Mouse (Mus musculus) heart, adult 11 months (tissue): ENCODE measurements around the gene Wdr18.

Experiments
- DNase-seq: peaks from one replicate; pipeline ENCODE4 v3.0.0; 2022

Gene Wdr18

DNA sequence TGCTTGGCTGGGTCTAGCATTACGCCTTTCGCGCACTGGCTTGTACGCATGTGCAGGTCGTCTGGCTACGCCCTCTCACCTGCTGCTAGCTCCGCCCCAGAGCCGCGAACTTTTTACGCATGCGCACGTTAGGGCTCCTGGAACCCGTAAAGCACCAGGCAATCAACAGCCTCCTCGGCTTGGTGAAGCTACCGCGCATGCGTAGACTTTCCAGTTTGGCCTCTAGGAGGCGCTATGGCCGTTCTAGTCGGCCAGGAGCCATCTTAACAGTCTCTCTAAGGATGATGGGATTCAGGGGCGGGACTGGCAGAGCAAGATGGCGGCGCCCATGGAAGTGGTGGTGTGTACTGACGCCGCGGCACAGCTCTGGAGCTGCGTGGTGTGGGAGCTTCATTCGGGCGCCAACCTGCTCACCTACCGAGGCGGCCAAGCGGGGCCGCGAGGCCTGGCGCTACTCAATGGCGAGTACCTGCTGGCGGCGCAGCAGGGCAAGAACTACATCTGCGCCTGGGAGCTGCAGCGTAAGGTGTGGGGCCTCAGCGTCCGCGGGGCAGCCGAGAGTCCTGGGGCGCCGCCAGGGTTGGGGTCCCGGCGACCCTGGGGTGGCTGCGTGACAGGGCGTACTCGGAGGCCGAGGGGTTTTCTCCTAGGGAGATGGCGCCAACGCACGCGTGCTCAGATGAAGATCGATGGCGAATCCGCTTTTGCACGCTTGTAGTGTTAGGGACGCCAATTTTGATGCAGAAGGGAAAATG lies at the start of gene Wdr18:
Gene Wdr18, plus strand, starts transcription at position 306 of the 755 bp plus-strand sequence.
- DNase-seq: peak; percentile 100

GRCm38 (mm10) chr10:79910556-79910955 lies 49.4 kb upstream of the Wdr18 start, which contains the start of gene Gm26602:
Gene Gm26602, plus strand, starts transcription at chr10:79910856.
- DNase-seq: no peak

GRCm38 (mm10) chr10:79912412-79912811 lies 47.5 kb upstream of the Wdr18 start:
- no peak for DNase-seq

DNA sequence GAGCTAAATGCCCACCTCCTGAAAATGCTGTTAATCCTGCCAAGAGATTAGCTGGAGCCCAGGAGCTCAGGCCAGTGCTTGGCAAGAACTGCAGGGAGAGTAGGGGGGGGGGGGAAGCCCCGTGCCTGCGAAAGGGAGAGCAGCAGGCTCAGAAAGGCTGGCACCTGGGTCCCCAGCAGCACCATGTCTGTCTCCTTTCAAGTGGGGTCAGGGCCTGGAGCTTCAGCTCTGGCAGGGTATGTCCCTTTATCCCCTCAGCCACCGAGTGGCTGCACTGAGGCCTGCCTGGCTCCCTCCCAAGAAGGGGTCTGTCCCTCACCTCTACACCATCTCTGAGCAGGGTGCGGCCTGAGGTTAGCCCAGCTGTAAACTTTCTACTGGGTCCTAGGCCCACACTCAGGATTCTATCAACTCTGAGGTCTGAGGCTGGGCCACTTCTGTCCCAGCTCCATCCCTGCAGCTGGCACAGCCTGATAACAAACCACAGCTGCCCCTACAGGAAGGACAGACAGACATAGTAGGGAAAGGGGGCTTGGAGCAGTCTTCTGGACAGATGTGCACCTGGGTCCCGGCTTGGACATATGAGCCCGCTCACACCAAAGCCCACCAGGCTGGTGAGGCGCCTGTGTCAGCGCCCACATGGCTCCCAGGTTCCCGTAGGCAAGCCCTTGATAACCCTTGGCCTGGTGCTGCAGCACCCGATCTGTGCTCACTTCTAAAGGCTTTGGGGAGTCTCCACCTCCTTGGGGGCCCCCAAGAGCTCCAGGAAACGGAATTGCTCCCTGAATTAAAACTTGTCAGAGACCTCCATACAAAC lies 45.6 kb upstream of the Wdr18 start:
- DNase-seq: no peak

DNA sequence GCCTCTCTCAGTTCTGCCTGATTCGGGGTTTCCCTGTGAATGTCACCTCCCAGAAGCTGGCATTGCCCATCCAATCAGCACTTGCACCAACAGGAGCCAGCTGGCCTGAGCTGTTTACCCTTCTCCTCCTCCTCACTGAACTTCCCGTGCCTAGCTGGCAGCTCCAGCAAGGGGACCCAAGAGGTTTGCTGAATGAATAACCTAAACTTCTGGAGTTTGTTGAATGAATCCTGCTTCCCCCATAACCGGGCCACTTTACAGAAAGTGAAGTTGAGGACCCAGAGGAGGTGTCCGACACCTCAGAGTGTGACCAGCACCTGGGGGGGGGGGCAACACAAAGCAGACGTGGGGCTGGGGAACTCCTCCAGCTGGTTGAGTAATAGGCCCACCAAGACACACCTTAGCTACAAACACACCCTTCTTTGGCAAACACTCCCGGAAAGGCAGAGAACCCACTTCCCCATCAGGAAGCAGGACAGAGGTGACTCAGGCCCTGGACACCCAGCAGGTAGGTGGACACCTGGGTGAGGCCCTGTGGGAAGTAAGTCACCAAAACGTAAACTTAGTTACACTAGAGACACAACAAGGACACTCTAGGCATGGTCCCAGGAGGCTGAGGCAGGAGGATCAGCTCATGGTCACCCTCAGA lies 44.9 kb upstream of the Wdr18 start:
- DNase-seq: peak; percentile 93

DNA sequence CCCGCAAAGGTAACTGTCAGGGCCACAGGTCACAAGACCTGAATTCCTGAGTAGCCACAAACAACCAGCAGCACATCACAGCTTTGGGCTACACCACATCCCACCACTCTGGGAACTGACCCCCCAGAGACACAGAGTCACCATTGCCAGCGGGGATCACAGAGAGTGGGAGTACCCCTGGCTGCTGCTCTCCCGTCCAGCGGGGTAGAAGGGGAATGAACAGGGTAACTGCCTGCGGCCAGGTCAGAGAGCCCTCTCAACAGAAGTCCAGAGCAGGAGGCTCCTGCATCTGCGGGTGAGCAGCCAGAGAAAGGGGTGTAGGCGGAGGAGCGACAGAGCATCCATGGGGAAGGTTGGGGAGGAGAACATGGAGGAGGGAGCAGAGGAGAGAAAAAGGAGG lies 43.9 kb upstream of the Wdr18 start:
- DNase-seq: peak; percentile 93

GRCm38 (mm10) chr10:79916808-79917531 lies 43.0 kb upstream of the Wdr18 start, which contains the start of gene Kiss1r:
Gene Kiss1r, plus strand, starts transcription at chr10:79916971.
- DNase-seq: peak; percentile 99

DNA sequence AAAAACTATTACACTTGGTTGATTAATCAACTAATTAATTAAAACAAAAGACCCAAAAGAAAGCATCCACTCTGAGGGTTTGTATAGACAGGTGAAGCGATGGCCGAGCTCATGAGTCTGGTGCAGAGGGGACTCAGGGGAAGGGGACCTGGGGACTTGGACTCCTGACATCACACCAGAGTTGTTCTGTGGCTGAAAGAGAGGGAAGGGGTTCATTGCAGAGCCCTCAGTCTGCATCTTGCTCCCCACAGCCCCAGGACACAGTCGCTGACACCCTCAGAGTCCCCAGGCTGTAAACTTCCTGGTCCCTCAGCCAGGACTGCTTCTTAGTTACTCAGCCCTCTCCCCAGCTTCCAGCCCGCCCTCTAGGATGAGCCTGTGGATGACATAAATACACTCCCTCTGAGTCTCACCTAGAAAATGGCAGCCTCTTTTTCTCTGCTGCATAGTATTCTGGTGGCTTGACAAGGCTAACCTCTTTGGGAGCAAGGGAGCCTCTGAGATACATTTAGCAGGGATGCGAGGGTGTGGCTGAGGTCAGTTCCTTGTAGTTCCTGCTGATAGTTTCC lies 42.3 kb upstream of the Wdr18 start:
- peak; percentile 91 for DNase-seq

DNA sequence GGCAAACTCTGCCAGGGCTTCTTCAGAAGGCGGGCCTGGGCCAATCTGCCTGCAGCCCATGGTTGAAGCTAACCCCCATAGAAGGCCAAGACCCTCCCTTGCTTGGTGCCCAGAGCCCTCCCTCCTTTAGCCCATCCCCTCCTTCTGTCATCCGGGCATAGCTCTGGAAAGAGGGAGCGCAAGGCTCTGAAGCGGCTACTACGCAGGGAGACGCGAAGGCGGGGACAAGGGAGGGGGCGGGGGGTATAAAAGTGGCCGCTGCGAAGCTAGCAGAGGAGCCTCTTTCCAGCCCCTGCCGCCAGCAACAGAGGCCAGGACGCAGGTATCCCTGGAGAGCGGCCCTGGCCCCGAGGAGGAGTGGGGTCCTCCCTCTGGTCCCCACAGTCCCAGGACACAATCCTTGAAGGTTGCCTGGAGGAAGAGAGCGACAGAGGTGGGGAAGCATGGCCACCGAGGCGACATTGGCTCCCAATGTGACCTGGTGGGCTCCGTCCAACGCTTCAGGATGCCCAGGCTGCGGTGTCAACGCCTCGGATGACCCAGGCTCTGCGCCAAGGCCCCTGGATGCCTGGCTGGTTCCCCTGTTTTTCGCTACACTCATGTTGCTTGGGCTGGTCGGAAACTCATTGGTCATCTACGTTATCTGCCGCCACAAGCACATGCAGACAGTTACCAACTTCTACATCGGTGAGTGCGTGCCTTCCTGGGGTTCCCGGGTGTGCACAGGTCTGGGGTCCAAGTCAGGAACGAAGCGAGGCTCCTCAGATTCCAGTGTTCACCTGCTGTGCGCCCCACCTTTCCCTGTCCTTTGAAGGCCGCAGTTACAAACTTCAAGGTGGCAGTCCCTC lies 41.5 kb upstream of the Wdr18 start:
- DNase-seq: peak; percentile 94

- DNase-seq: no peak
Measured at GRCm38 (mm10) chr10:79919251-79919849, 40.6 kb upstream of the Wdr18 start.

DNA sequence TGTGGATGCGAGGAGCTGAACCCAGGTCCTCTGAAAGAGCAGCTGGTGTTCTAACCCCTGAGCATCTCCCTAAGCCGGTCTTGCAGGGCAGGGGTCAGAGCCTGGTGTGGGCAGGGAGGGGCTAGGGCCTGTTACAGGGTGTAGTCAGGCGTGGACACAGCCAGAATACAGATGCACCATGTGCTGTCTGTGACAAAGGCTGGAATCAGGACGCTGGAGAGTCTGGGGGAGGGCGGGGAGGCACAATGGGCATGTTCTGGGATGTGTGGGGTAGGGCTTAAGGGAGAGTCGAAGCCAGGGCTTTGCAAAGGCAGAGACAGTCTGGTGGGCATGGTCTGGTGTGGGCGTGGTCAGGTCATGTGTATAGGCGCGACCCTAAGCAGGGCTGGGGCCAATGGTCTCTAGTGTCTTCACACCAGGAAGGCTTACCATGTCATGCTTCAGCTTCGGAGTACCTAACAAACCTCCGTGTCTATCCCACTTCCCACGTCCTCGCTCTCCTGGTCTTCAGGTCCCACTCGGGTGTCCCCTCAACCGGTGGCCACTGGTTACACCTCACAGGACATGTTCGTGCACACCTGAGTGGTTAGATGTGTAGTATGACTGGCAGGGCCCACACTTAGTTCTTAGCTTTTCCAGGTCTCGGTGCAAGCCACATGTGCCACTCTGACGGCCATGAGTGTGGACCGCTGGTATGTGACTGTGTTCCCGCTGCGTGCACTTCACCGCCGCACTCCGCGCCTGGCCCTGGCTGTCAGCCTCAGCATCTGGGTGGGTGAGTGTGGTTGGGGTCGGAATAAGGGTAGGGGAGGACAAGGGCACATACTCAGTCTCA lies 39.7 kb upstream of the Wdr18 start:
- no peak for DNase-seq

GRCm38 (mm10) chr10:79920958-79921535 lies 38.9 kb upstream of the Wdr18 start, which contains the start of gene R3hdm4:
Gene R3hdm4, minus strand, starts transcription at chr10:79921208.
- no peak for DNase-seq

DNA sequence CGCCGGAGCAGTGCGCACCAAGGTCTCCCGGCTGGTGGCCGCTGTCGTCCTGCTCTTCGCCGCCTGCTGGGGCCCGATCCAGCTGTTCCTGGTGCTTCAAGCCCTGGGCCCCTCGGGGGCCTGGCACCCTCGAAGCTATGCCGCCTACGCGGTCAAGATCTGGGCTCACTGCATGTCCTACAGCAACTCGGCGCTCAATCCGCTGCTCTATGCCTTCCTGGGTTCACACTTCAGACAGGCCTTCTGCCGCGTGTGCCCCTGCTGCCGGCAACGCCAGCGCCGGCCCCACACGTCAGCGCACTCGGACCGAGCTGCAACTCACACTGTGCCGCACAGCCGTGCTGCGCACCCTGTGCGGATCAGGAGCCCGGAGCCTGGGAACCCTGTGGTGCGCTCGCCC lies 38.4 kb upstream of the Wdr18 start:
- DNase-seq: no peak

GRCm38 (mm10) chr10:79924998-79925784 lies 34.8 kb upstream of the Wdr18 start:
- DNase-seq: peak; percentile 98

DNA sequence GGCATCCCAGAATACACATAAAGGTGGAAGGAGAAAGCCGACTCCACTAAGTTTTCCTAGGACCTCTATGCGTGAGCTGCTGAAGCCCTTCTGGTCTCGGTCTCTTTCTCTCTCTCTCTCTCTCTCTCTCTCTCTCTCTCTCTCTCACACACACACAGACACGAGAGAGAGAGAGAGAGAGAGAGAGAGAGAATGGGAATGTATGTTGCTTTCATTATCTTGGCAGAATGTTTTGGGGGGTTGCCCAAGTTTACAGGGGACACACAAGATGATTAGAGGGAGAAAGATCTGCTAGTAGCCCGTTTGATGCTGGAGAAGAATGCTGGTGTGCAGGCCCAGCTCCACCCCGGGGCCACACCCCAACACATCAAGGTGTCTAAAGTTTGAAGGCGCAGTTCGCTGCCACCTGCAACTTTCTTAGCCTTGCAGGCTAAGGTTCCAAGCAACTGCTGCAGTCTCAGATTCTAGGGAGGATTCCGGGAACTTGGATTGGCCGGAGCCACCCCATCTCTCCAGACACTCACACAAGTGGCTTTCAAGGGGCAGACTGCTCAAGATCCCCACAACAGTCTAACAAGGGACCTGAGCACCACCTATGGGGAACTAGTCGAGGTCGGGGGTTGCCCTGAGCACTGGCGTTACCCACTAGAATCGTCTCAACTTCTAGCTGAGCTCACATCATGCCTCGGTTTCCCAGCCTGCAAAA lies 34.0 kb upstream of the Wdr18 start:
- DNase-seq: no peak

DNA sequence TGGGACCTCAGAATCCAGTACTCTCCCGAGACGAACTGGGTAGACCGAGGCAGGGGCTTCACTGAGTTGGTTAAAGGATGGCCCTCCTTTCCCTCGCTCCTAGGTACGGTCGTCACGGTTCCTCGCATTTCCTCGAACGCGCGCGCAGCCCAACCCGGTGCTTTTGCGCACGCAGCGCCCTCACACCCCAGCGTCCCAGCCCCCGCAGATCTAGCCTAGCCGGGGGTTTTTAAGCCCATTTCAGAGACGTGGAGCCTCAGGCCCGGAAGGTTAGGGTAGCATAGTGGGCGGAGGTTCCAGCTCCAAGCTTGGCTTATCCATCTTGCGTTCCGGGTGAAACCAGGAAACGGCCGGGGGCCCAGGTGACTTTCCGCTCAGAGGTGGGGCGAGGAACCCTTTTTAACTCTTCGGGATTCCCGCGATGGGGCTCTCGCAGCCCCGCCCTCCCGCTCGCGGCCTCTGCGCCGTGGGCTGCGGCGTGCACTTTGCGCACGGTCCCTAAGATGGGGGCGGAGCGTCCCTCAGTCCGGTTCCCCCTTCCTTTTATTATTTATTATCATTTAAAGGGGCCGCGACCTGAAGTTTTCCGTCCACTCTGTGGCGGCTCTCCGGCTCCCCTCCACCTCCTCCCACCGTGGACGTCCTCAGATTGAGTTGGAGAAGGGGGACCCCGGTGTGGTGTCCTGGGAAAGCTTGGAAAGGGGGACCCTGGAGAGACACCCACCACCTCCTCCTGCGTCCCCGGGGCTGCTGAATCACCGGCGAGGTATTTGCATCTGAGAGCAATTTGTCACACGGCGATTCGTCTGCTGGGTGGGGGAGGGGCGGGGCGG lies 33.2 kb upstream of the Wdr18 start, which contains the start of gene Arid3a:
Gene Arid3a, plus strand, starts transcription at position 553 of the 833 bp plus-strand sequence.
- DNase-seq: peak; percentile 99
